Mouse (Mus musculus) kidney, embryonic 15.5 days (tissue): ENCODE results near the gene Srms. TPM values are rescaled to one million over a fixed set of nuclear protein-coding genes. Genes with fewer than 3 reads are reported as not detected.

Experiments
- ATAC-seq: fragments of 200-750 bp; cut with Nextera tagmentation; replicated peaks from 2 replicates; pipeline ENCODE4 v1.8.0; 2017; ENCODE audit warnings: moderate TSS enrichment; ENCODE audit not compliant: low FRiP score
- H3K27ac ChIP-seq: fragments of 300-500 bp; sonication (generic); 2 replicates; pipeline ENCODE4 v1.5.1; 2015; ENCODE audit warnings: mild to moderate bottlenecking, inconsistent platforms
- H3K27me3 ChIP-seq: fragments of 300-500 bp; sonication (generic); 2 replicates; pipeline ENCODE4 v1.6.1; 2015; ENCODE audit warnings: inconsistent platforms
- H3K36me3 ChIP-seq: fragments of 300-500 bp; sonication (generic); 2 replicates; pipeline ENCODE4 v1.6.1; 2015; ENCODE audit warnings: inconsistent platforms
- H3K4me1 ChIP-seq: fragments of 300-500 bp; sonication (generic); 2 replicates; pipeline ENCODE4 v1.6.1; 2015; ENCODE audit warnings: inconsistent platforms
- H3K4me2 ChIP-seq: fragments of 300-500 bp; sonication (generic); 2 replicates; pipeline ENCODE4 v1.6.1; 2015; ENCODE audit warnings: moderate library complexity, mild to moderate bottlenecking, inconsistent platforms
- H3K4me3 ChIP-seq: fragments of 300-500 bp; sonication (generic); replicated peaks from 2 replicates; pipeline ENCODE4 v1.5.1; 2015; ENCODE audit warnings: mild to moderate bottlenecking, inconsistent platforms
- H3K9ac ChIP-seq: fragments of 300-500 bp; sonication (generic); 2 replicates; pipeline ENCODE4 v1.6.1; 2015; ENCODE audit warnings: mild to moderate bottlenecking, inconsistent platforms
- H3K9me3 ChIP-seq: fragments of 300-500 bp; sonication (generic); replicated peaks from 2 replicates; pipeline ENCODE4 v1.6.1; 2016; ENCODE audit warnings: inconsistent platforms
- WGBS: fragments of 180-500 bp; shearing (Covaris S2); methylation state at CpG from one replicate; pipeline ENCODE4 v1.1.7; 2015; ENCODE audit warnings: mixed read lengths; 5-methylcytosine and 5-hydroxymethylcytosine counted together
- polyA plus RNA-seq: library from polyadenylated mRNA; unstranded; fragments of >200 nt; fragmentation: Nextera tagmentation; extraction: Ambion mirVana; gene quantifications from 2 replicates; pipeline ENCODE4 v1.2.1, GENCODE M21; 2015

The Srms gene
- polyA plus RNA-seq, 1 experiment from 2014 or later: 0.45 TPM

GRCm38 (mm10) chr2:181238091-181238610 is 25.2 kb upstream of the Srms start:
- Histone ChIP-seq H3K4me1 (peaks cover 17% of the 10 kb centered on the region; the same call in 1 of the 2 replicates), H3K9ac (no peak overlapping the region), H3K36me3 (0 out of 2 replicates have a peak, but pooled peaks cover 17% of the 10 kb centered on the region), H3K4me3 (no peak overlapping the region), H3K4me2 (no peak overlapping the region), H3K27ac (no peak overlapping the region), H3K9me3 (no peaks in the 10 kb centered on the region), H3K27me3 (no peaks in the 10 kb centered on the region)
- WGBS: 72% methylated on average over 10 of the region's 10 CpGs
- ATAC-seq: no peak

- 88% methylated on average over 17 of the region's 17 CpGs for WGBS
- no peak overlapping the region for H3K9ac ChIP-seq
- H3K27ac ChIP-seq: no peak overlapping the region
- no peak overlapping the region for H3K4me3 ChIP-seq
- no peak for ATAC-seq
- no peaks in the 10 kb centered on the region for H3K9me3 ChIP-seq
- peaks cover 16% of the 10 kb centered on the region; the same call in 1 of the 2 replicates for H3K4me1 ChIP-seq
- 0 out of 2 replicates have a peak, but pooled peaks cover 18% of the 10 kb centered on the region for H3K36me3 ChIP-seq
- H3K4me2 ChIP-seq: no peak overlapping the region
- H3K27me3 ChIP-seq: no peaks in the 10 kb centered on the region
These were observed 24.4 kb upstream of the Srms start for GRCm38 (mm10) chr2:181237251-181238014.

- WGBS: 83% methylated on average over 23 of the region's 23 CpGs
- no peak overlapping the region for H3K27ac ChIP-seq
These were observed 22.9 kb upstream of the Srms start for GRCm38 (mm10) chr2:181235681-181236566.

GRCm38 (mm10) chr2:181234680-181235079 is 21.7 kb upstream of the Srms start:
- Histone ChIP-seq H3K9me3 (no peaks in the 10 kb centered on the region), H3K4me3 (no peak overlapping the region), H3K4me1 (peaks cover 7% of the 10 kb centered on the region; the same call in 1 of the 2 replicates), H3K4me2 (no peak overlapping the region), H3K36me3 (0 out of 2 replicates have a peak, but pooled peaks cover 19% of the 10 kb centered on the region), H3K27ac (no peak overlapping the region), H3K27me3 (no peaks in the 10 kb centered on the region), H3K9ac (no peak overlapping the region)
- ATAC-seq: no peak
- 89% methylated on average over 11 of the region's 11 CpGs for WGBS

More at GRCm38 (mm10) chr2:181235681-181236566, 22.9 kb upstream of the Srms start:
- Histone ChIP-seq H3K4me1 (peaks cover 7% of the 10 kb centered on the region; the same call in 1 of the 2 replicates), H3K36me3 (0 out of 2 replicates have a peak, but pooled peaks cover 18% of the 10 kb centered on the region), H3K9ac (no peak overlapping the region), H3K4me3 (no peak overlapping the region), H3K9me3 (no peaks in the 10 kb centered on the region), H3K4me2 (no peak overlapping the region), H3K27me3 (no peaks in the 10 kb centered on the region)
- ATAC-seq: no peak

- Histone ChIP-seq H3K36me3 (0 out of 2 replicates have a peak, but pooled peaks cover 21% of the 10 kb centered on the region), H3K27ac (no peak overlapping the region), H3K4me3 (no peak overlapping the region), H3K4me1 (peaks cover 6% of the 10 kb centered on the region; the same call in 1 of the 2 replicates), H3K9ac (no peak overlapping the region), H3K4me2 (no peak overlapping the region), H3K9me3 (no peaks in the 10 kb centered on the region), H3K27me3 (no peaks in the 10 kb centered on the region)
- 94% methylated on average over 15 of the region's 15 CpGs for WGBS
- ATAC-seq: no peak
These were observed 20.5 kb upstream of the Srms start for GRCm38 (mm10) chr2:181233443-181233842.

- no peak overlapping the region for H3K4me2 ChIP-seq
- no peak overlapping the region for H3K27ac ChIP-seq
- H3K9ac ChIP-seq: no peak overlapping the region
- WGBS: 77% methylated on average over 20 of the region's 20 CpGs
- H3K4me3 ChIP-seq: no peak overlapping the region
- H3K9me3 ChIP-seq: no peaks in the 10 kb centered on the region
- no peak for ATAC-seq
- H3K4me1 ChIP-seq: no peaks in the 10 kb centered on the region
- no peaks in the 10 kb centered on the region for H3K27me3 ChIP-seq
- 0 out of 2 replicates have a peak, but pooled peaks cover 12% of the 10 kb centered on the region for H3K36me3 ChIP-seq
These were observed 18.2 kb upstream of the Srms start for GRCm38 (mm10) chr2:181231171-181231570.

- H3K27me3 ChIP-seq: no peaks in the 10 kb centered on the region
- ATAC-seq: no peak
- no peak overlapping the region for H3K9ac ChIP-seq
- no peak overlapping the region for H3K4me3 ChIP-seq
- no peak overlapping the region for H3K4me2 ChIP-seq
- 0 out of 2 replicates have a peak, but pooled peaks cover 5% of the 10 kb centered on the region for H3K36me3 ChIP-seq
- no peak overlapping the region for H3K27ac ChIP-seq
- no peaks in the 10 kb centered on the region for H3K9me3 ChIP-seq
- WGBS: 47% methylated on average over 1 of the region's 1 CpGs
- no peaks in the 10 kb centered on the region for H3K4me1 ChIP-seq
These were observed 15.3 kb upstream of the Srms start for GRCm38 (mm10) chr2:181228335-181228734.

GRCm38 (mm10) chr2:181227122-181227521 is 14.1 kb upstream of the Srms start:
- Histone ChIP-seq H3K27me3 (no peaks in the 10 kb centered on the region), H3K9me3 (no peaks in the 10 kb centered on the region), H3K36me3 (0 out of 2 replicates have a peak, but pooled peaks cover 2% of the 10 kb centered on the region), H3K4me2 (no peak overlapping the region), H3K9ac (no peak overlapping the region), H3K27ac (no peak overlapping the region), H3K4me1 (peaks cover under 1% of the 10 kb centered on the region; the same call in 1 of the 2 replicates), H3K4me3 (no peak overlapping the region)
- no peak for ATAC-seq
- WGBS: 87% methylated on average over 3 of the region's 3 CpGs

GRCm38 (mm10) chr2:181224994-181225393 is 12.0 kb upstream of the Srms start:
- no peak overlapping the region for H3K27ac ChIP-seq
- H3K36me3 ChIP-seq: 0 out of 2 replicates have a peak, but pooled peaks cover 2% of the 10 kb centered on the region
- H3K27me3 ChIP-seq: no peaks in the 10 kb centered on the region
- WGBS: 86% methylated on average over 2 of the region's 2 CpGs
- no peak for ATAC-seq
- no peak overlapping the region for H3K9ac ChIP-seq
- H3K4me1 ChIP-seq: peaks cover 21% of the 10 kb centered on the region
- H3K4me2 ChIP-seq: no peak overlapping the region
- no peak overlapping the region for H3K4me3 ChIP-seq
- no peaks in the 10 kb centered on the region for H3K9me3 ChIP-seq

GRCm38 (mm10) chr2:181220361-181220760 is 7.4 kb upstream of the Srms start:
- WGBS: 28% methylated on average over 2 of the region's 2 CpGs
- Histone ChIP-seq H3K27ac (peak overlapping the region; percentile 85), H3K9ac (no peak overlapping the region), H3K4me1 (peaks cover 32% of the 10 kb centered on the region), H3K36me3 (no peaks in the 10 kb centered on the region), H3K4me2 (peak overlapping the region; percentile 61), H3K9me3 (no peaks in the 10 kb centered on the region), H3K4me3 (peak overlapping the region; percentile 35), H3K27me3 (no peaks in the 10 kb centered on the region)
- ATAC-seq: no peak

- no peaks in the 10 kb centered on the region for H3K9me3 ChIP-seq
- no peak within 1 kb of the TSS for H3K9ac ChIP-seq
- 1% methylated on average over 25 of the region's 25 CpGs for WGBS
- no peaks in the 10 kb centered on the region for H3K36me3 ChIP-seq
- peaks cover 5% of the 10 kb centered on the region; the same call in 1 of the 2 replicates for H3K27me3 ChIP-seq
- peak within 1 kb of the TSS; percentile 35 for H3K4me3 ChIP-seq
- peak within 1 kb of the TSS; percentile 85 for H3K27ac ChIP-seq
- peak within 1 kb of the TSS; percentile 61 for H3K4me2 ChIP-seq
- H3K4me1 ChIP-seq: peaks cover 32% of the 10 kb centered on the region
- ATAC-seq: peak; percentile 95
These were observed 6.7 kb upstream of the Srms start, which contains the start of gene Fndc11 for GRCm38 (mm10) chr2:181219538-181220216. TSS of gene Fndc11 (plus strand) at chr2:181220013.
